Mouse (Mus musculus) ES-Bruce4 (cell line): ENCODE measurements around the gene Atr. TPM values are rescaled to one million over a fixed set of nuclear protein-coding genes. Genes with fewer than 3 reads are reported as not detected.
"Not testable (repeated sequence)": the region's sequence is repeated elsewhere in the genome, so short reads cannot be mapped to it uniquely, and the experiment has no call there.

Source experiments
- H3K27ac ChIP-seq: 2 replicates; pipeline ENCODE4 v1.5.1; 2012; ENCODE audit warnings: low read length, inconsistent platforms; ENCODE audit not compliant: insufficient read depth
- H3K27me3 ChIP-seq: 2 replicates; pipeline ENCODE4 v1.6.1; 2012; ENCODE audit warnings: mild to moderate bottlenecking, low read length, inconsistent platforms; ENCODE audit not compliant: control insufficient read depth, poor library complexity, insufficient read depth, severe bottlenecking
- H3K36me3 ChIP-seq: 2 replicates; pipeline ENCODE4 v1.6.1; 2012; ENCODE audit warnings: inconsistent platforms, mild to moderate bottlenecking, low read length, moderate library complexity; ENCODE audit not compliant: control insufficient read depth, poor library complexity, insufficient read depth, severe bottlenecking
- H3K4me1 ChIP-seq: one replicate; pipeline ENCODE4 v1.8.1; 2011; ENCODE audit warnings: low read length; ENCODE audit not compliant: control insufficient read depth, insufficient read depth
- H3K4me3 ChIP-seq: 2 replicates; pipeline ENCODE4 v1.5.1; 2011; ENCODE audit warnings: low read depth, mild to moderate bottlenecking, low read length
- H3K9ac ChIP-seq: 2 replicates; pipeline ENCODE4 v1.6.1; 2012; ENCODE audit warnings: low read depth, mild to moderate bottlenecking, inconsistent platforms; ENCODE audit not compliant: poor library complexity, severe bottlenecking
- H3K9me3 ChIP-seq: replicated peaks from 2 replicates; pipeline ENCODE4 v1.6.1; 2012; ENCODE audit warnings: mild to moderate bottlenecking, low read length, inconsistent platforms; ENCODE audit not compliant: control insufficient read depth, poor library complexity, insufficient read depth, severe bottlenecking
- CTCF ChIP-seq: IDR thresholded peaks from one replicate; pipeline ENCODE4 v1.8.1; 2011; ENCODE audit warnings: low read depth, low read length
- EP300 ChIP-seq: IDR thresholded peaks from 2 replicates; pipeline ENCODE4 v1.6.1; 2011; ENCODE audit warnings: low read depth, low read length; ENCODE audit not compliant: insufficient read depth
- POLR2A ChIP-seq: IDR thresholded peaks from one replicate; pipeline ENCODE4 v1.8.1; 2011; ENCODE audit warnings: low read length; ENCODE audit not compliant: insufficient read depth
- polyA plus RNA-seq: library from polyadenylated mRNA; stranded (reverse); fragments of >200 nt; gene quantifications from 2 replicates; pipeline ENCODE4 v1.2.4, GENCODE M21; 2011; ENCODE audit warnings: low read depth; ENCODE audit not compliant: missing spikeins, insufficient read depth, insufficient read length

Atr gene
- polyA plus RNA-seq, 1 experiment: 42.6 TPM

DNA sequence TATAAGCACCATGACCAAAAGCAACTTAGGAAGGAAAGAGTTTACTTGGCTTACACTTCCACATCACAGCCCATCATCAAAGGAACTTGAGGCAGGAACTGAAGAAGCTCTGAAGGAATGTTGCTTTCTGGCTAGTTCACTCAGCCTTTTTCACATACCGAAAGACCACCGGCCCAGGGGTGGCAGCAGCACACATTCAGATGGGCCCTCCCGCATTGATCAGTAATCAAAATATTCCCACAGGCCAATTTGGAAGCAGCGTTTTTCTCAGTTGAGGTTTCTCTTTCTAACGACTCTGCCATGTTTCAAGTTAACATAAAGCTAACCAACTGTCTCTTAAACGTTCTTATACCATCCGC, 96.8 kb downstream of the Atr start:
- no peaks in the 10 kb centered on the region for H3K27me3 ChIP-seq
- no peaks in the 10 kb centered on the region for H3K4me1 ChIP-seq
- H3K9me3 ChIP-seq: no peaks in the 10 kb centered on the region
- H3K27ac ChIP-seq: no peak overlapping the region
- TF ChIP-seq POLR2A: no peak
- TF ChIP-seq EP300: no peak
- peak; percentile 15 for TF ChIP-seq CTCF
- H3K9ac ChIP-seq: peak overlapping the region; percentile 87
- H3K4me3 ChIP-seq: peak overlapping the region; percentile 89
- H3K36me3 ChIP-seq: peaks cover 3% of the 10 kb centered on the region

DNA sequence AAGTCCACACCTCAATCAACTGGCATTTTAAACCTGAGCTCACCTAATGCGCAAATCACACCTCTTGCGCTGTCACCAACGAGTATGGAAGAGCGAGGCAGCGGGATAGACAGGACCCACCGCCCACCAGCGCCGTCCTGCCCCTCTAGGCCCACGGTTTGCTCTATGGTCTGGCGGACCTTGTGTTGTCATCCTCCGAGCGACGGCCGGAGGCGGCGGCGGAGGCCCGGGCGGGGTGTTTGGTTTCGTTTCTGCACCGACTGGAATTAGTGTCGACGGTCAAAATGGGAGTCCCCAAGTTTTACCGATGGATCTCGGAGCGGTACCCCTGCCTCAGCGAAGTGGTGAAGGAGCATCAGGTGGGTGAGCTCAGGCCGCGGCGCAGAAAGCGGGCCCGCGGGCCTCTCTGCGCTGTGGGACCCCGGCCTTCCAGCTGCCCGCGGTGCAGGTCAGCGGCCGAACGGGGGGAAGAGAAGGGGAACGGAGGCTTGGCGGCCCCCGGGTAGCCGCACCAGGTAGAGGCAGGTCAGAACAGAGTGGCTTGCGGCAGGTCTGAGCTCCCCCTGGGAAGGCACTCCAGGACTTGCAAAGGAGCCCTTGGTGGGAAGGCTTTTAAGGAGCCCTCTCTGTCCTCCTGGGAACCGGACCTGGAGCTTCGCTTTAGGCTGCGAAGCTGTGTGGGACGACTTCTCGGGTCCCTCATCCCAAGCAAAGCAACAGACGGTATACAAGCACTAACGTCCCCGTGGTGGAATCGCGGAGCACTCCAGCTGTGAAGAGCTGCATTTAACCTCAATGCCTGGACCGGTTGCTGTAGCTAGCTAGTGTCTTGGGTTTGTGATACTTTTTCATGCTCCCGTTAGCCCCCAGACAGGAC, 97.4 kb downstream of the Atr start, which contains the start of gene Xrn1:
Gene Xrn1 (plus strand): TSS at position 176 of the 877 bp plus-strand sequence.
- Histone ChIP-seq H3K9ac (peak within 1 kb of the TSS; percentile 87), H3K4me3 (peak within 1 kb of the TSS; percentile 89), H3K27me3 (no peaks in the 10 kb centered on the region), H3K36me3 (peaks cover 3% of the 10 kb centered on the region), H3K27ac (peak within 1 kb of the TSS; percentile 49), H3K4me1 (no peaks in the 10 kb centered on the region), H3K9me3 (no peaks in the 10 kb centered on the region)
- no peak for TF ChIP-seq CTCF
- 0 out of 2 replicates have a peak, but pooled peaks have one; percentile 11 for TF ChIP-seq EP300
- no peak for TF ChIP-seq POLR2A

GRCm38 (mm10) chr9:95957611-95958010, 100.2 kb downstream of the Atr start:
- no peaks in the 10 kb centered on the region for H3K27me3 ChIP-seq
- TF ChIP-seq EP300: no peak
- no peak for TF ChIP-seq POLR2A
- TF ChIP-seq CTCF: no peak
- no peaks in the 10 kb centered on the region for H3K4me1 ChIP-seq
- H3K9ac ChIP-seq: no peak overlapping the region
- no peak overlapping the region for H3K27ac ChIP-seq
- H3K36me3 ChIP-seq: no peaks in the 10 kb centered on the region
- no peaks in the 10 kb centered on the region for H3K9me3 ChIP-seq
- no peak overlapping the region for H3K4me3 ChIP-seq

GRCm38 (mm10) chr9:95958041-95958730, 100.8 kb downstream of the Atr start:
- no peaks in the 10 kb centered on the region for H3K9me3 ChIP-seq
- H3K27ac ChIP-seq: no peak overlapping the region
- H3K36me3 ChIP-seq: no peaks in the 10 kb centered on the region
- H3K4me1 ChIP-seq: no peaks in the 10 kb centered on the region
- H3K4me3 ChIP-seq: no peak overlapping the region
- TF ChIP-seq POLR2A (no peak), EP300 (no peak), CTCF (no peak)
- no peak overlapping the region for H3K9ac ChIP-seq
- H3K27me3 ChIP-seq: no peaks in the 10 kb centered on the region

GRCm38 (mm10) chr9:95958731-95959105, 101.3 kb downstream of the Atr start:
- H3K4me3 ChIP-seq, H3K4me1 ChIP-seq, H3K9me3 ChIP-seq, H3K27me3 ChIP-seq, H3K27ac ChIP-seq, H3K9ac ChIP-seq, H3K36me3 ChIP-seq: not testable (repeated sequence)

DNA sequence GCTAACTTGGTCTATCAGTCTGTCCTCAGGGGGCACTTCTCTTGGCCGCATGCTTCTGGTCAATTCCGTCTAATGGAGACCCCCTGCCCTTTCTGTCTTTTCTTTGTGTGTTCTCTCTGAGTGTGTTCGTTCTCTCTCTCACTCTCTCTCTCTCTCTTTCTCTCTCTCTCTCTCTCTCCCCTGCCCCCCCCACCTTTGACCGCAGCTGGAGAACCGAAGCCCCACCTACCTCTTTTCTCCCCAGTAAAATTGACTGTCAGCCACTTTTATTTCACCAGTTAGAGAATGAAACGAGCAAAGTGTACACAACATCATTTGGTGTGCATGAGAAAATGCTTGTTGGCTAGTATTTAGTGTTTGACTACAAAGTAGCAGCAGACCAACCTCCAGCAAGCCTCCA, 101.8 kb downstream of the Atr start:
- no peaks in the 10 kb centered on the region for H3K4me1 ChIP-seq

More for the DNA sequence above, 101.8 kb downstream of the Atr start:
- Histone ChIP-seq H3K27me3 (no peaks in the 10 kb centered on the region), H3K4me3 (no peak overlapping the region), H3K9me3 (no peaks in the 10 kb centered on the region), H3K27ac (no peak overlapping the region), H3K36me3 (no peaks in the 10 kb centered on the region; the same call in 1 of the 2 replicates), H3K9ac (no peak overlapping the region)
- TF ChIP-seq CTCF: no peak
- no peak for TF ChIP-seq POLR2A
- TF ChIP-seq EP300: no peak
